Mouse (Mus musculus): ENCODE measurements around the gene Tmem56. TPM values are rescaled to one million over a fixed set of nuclear protein-coding genes. Genes with fewer than 3 reads are reported as not detected.

Gene Tmem56
- polyA plus RNA-seq (2015; fragmentation: Illumina TruSeq; extraction: RNeasy Lipid Tissue Mini Kit (QIAGEN cat#74804); ENCODE audit: low read depth, low replicate concordance) = 35.1 TPM

DNA sequence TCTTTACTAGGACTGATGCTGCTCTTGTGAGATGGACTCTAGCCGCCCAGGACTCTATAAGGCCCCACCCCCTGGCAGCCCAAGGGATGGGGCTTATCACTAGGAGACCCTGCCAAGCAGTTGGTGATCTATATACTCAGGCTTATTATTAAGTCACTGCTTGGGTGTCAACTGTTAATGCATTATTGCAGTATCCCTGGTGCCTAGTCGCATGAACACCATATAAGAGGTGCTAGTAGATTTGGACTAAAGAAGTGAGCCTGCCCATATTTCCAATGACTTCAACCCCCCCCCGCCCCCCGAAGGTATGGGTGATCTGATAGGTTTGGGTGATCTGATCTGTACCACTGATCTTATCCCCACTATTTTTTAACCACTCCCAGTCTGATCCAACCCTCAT is at the start of gene Tmem56:
TSS of gene Tmem56 (minus strand) at position 101 of the 400 bp plus-strand sequence.

GRCm38 (mm10) chr3:121291560-121292258 is 8.8 kb upstream of the Tmem56 start, which contains the start of gene Alg14:
TSS of gene Alg14 (plus strand) at chr3:121291773.

DNA sequence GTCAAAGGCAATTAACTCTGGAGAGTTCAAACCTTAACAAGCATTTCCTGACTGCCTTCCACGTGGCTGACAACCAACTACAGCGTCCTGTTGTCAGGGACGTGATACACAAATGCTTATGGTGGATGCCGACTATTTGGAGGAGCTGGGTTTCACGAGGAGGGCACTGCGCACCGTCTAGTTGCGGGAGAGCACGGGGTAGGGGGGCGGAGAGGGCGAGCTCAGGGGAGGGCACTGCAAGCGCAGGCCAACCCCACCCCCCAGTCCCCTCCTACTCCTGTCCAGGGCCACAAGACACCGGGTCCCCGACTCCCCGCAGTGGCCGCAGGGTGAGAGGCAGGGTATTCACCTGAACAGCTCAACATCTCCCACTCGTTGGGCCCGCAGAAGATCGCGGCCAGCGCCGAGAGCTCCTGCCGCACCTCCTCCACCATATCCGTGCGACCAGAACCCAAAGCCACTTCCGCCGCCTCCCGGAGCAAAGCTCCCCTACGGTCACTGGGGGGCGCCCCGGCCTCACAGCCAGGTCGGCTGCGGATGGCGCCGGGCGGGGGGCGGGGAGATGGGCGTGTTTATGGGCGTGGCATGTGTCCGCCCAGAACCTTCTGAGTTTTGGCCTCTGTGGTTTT is 111.5 kb downstream of the Tmem56 start, which contains the start of gene Rwdd3:
TSS of gene Rwdd3 (minus strand) at position 453 of the 629 bp plus-strand sequence.

Other genes starting within 250 kb of the Tmem56 start
- 7.9 TPM for gene Rwdd3, start 111.4 kb downstream of the Tmem56 start, polyA plus RNA-seq (2015; fragmentation: Illumina TruSeq; extraction: RNeasy Lipid Tissue Mini Kit (QIAGEN cat#74804); ENCODE audit: low read depth, low replicate concordance)
- 20.9 TPM for gene Alg14, start 8.7 kb upstream of the Tmem56 start, polyA plus RNA-seq (2015; fragmentation: Illumina TruSeq; extraction: RNeasy Lipid Tissue Mini Kit (QIAGEN cat#74804); ENCODE audit: low read depth, low replicate concordance)
- gene Cnn3, start 143.4 kb upstream of the Tmem56 start, polyA plus RNA-seq (2015; fragmentation: Illumina TruSeq; extraction: RNeasy Lipid Tissue Mini Kit (QIAGEN cat#74804); ENCODE audit: low read depth, low replicate concordance) = 102 TPM
- not detected for gene Slc44a3, start 249.3 kb upstream of the Tmem56 start, polyA plus RNA-seq (2015; fragmentation: Illumina TruSeq; extraction: RNeasy Lipid Tissue Mini Kit (QIAGEN cat#74804); ENCODE audit: low read depth, low replicate concordance)

All from brain, adult 10 weeks (tissue).